Mouse (Mus musculus): ENCODE measurements around the gene Fermt3.
"Not testable (repeated sequence)": the region's sequence is repeated elsewhere in the genome, so short reads cannot be mapped to it uniquely, and the experiment has no call there.

The Fermt3 gene

GRCm38 (mm10) chr19:7034006-7034405, 14.7 kb upstream of the Fermt3 start:
- DNase-seq = no peak

DNA sequence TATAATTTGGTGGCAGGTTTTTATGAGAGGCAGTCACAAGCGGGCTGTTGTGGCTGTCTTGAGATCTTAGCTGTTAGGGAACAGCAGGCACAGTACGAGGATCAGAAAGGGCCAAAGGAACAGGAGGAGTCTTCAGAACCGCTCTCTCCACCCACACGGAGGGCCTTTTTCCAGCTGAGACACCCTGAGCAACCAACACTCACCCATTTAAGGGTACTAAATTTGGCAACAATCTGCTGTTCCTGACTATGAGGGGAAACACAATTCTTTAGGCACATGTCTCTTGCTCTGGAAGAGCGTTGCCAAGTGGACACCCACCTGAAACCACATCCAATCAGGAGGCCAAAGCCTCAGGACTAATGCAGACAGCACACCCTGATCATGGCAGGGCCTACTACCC, 10.3 kb upstream of the Fermt3 start:
- no peak for DNase-seq

GRCm38 (mm10) chr19:7020224-7020641, 964 bp upstream of the Fermt3 start:
- DNase-seq = peak; percentile 71

DNA sequence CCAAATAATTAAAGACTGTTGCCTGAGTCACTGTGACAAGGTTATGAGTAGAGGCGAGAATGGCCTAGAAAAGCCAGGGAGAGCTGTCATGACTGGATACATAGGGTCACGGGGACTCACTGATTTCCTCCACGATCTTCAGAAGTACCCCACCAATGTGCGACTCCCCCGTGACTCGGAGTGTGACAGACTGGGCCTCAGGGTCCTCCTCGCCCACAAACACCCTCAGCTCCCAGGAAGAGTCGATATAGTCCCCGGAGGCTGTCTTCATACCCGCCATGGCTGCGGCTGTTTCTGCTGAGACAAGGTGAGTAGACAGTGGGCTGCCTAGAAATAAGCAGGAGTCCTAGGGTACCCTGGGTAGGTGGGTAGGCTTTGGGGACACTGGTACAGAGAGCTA, 723 bp downstream of the Fermt3 start:
- DNase-seq = no peak

DNA sequence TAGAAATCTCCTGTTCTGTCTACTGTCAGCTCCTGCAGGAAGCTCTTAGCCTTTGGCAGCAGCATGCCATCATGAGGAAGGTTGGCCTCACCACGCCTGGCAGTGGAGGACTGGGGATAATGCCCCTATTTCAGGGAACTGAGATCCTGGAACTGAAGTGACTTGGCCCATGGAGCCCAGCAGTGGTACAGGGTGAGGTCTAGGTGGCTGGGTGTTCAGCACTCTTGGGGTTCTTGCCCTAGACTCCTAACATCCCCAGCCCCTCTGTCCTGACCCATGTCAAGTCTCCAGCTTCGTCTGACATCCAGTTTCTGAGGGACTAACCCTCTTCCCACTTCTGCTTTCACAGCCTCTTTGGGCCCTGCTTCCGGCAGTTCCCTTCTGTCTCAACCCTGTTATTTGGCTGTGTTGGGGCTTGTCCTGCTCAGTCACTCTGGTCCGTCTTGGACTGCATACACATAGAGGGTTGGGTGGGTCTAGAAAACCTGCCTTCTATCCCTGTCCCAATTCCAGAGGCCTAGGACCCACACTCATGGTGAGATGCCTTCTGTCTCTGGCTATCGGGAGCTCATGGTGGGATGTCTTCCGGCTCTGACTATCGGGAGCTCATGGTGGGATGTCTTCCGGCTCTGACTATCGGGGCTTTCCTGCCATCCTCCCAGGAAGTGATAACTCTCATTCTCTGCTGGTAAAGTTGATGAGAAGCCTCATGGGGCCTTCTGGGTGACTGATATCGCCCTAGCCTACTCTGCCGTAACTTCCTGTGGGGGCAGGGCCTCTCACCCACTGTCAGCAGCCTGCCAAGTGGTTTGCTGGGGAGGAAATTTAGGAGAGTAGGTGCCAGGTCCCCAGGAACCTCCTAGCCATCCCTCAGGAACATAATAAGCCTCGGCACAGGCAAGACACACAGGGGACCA, 1.5 kb downstream of the Fermt3 start:
- DNase-seq = no peak

- no peak for DNase-seq
Measured at GRCm38 (mm10) chr19:7014481-7015135, 4.7 kb downstream of the Fermt3 start.

DNA sequence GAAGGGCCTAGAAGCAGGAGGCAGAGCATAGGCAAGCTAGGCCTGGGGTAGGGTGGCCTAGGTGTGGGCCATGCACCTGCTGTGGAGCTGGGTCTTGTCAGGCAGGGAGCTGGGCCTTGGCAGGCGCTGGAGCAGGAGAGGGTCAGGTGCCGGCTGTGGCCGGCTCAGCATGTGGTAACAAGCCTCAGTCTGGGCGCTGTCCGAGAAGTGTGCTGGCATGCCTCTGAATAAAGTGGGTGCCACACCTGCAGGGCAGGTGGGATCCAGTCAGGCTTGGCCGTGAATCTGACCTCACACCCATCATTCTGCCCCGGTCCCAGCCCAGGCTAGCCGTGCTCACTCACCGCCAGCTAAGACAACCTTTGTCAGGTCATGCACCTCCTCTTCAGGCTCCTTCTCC, 5.3 kb downstream of the Fermt3 start:
- DNase-seq = peak; percentile 31

- DNase-seq = no peak
Measured at GRCm38 (mm10) chr19:7012426-7012825, 6.8 kb downstream of the Fermt3 start.

- DNase-seq = no peak
Measured at GRCm38 (mm10) chr19:7006892-7007593, 12.2 kb downstream of the Fermt3 start.

DNA sequence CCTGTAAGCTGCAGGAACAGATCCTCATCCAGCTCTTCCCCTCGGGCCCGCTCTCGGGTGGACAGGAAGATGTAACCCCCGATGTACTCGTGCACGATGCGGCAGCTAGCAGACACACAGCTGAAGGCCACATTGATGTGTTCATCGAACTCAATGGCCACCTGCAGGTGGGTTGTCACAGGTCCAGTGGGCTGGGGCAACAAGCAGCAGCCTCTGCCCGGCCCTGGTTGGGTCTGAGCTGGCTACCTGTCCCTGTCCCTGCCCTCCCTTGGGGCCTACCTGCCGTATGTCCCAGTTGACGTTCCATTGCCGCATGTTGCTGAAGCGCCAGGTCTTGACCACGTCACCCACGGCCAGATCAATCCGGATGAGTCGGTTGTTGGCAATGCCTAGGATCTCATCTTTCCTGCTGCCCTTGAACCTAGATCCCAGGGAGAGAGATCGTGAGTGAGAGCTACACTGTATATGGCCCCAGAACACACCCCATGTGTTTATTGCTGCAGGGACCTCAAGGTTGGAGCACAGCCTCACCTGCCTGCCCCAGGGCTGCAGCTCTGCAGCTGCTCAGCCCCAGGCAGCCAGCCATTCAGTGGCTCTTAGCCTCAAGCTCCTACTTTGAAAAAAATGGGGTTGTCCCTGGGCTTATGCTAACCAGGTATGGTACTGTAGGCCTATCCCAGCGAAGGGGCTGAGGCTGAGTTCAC, 19.8 kb downstream of the Fermt3 start:
- no peak for DNase-seq

DNA sequence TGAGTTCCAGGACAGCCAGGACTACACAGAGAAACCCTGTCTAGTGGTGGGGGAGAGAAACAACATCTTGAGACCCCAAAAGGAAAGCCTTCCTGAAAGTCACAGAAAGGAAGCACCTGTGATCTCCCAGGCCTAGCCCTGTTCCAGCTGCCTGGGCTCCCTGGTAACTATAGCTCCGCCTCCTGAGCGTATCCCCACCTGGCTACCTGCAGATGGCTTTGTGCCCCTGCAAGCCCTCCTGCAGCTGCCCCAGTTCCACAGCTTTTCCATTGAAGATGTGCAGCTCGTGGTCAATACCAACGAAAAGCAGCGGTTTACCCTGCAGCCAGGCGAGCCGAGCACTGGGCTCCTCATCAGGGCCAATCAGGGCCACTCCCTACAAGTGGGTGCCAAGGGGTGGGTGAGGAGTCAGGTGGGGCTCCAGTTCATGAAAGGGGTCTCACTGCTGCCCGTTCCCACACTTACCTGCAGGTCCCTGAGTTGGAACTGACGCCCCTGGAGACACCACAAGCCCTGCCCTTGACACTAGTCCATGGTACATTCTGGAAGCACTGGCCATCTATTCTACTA, 21.5 kb downstream of the Fermt3 start:
- no peak for DNase-seq

DNA sequence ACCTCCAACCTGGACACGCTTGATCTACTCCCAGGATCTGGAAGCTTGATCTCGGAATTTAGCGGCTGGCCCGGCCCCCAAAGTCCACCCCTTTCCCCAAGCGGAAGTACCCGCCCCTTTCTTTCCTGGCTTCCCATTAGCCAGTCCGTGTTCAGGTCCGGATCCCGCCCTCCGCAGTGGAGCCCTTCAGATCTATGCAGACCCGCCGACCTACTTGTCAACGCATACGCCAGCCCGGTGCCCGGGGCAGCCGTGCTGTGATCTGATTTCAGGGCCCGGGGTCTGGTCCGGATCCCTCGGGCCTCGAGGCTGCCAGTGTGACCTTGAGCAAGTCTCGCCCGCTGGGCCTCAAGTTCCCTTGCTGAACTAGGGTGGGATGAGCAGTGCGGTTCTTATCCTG, 23.3 kb downstream of the Fermt3 start, which contains the start of the genes Nudt22 and Trpt1:
Gene Nudt22, minus strand, starts transcription at position 112 of the 400 bp plus-strand sequence.
Gene Trpt1, plus strand, starts transcription at position 126 of the 400 bp plus-strand sequence.
- peak; percentile 94 for DNase-seq

GRCm38 (mm10) chr19:6995255-6995991, 23.8 kb downstream of the Fermt3 start:
- DNase-seq = no peak

- no peak for DNase-seq
Measured at GRCm38 (mm10) chr19:6994489-6994888, 24.8 kb downstream of the Fermt3 start.

- DNase-seq = no peak
Measured at GRCm38 (mm10) chr19:6994002-6994401, 25.3 kb downstream of the Fermt3 start.

DNA sequence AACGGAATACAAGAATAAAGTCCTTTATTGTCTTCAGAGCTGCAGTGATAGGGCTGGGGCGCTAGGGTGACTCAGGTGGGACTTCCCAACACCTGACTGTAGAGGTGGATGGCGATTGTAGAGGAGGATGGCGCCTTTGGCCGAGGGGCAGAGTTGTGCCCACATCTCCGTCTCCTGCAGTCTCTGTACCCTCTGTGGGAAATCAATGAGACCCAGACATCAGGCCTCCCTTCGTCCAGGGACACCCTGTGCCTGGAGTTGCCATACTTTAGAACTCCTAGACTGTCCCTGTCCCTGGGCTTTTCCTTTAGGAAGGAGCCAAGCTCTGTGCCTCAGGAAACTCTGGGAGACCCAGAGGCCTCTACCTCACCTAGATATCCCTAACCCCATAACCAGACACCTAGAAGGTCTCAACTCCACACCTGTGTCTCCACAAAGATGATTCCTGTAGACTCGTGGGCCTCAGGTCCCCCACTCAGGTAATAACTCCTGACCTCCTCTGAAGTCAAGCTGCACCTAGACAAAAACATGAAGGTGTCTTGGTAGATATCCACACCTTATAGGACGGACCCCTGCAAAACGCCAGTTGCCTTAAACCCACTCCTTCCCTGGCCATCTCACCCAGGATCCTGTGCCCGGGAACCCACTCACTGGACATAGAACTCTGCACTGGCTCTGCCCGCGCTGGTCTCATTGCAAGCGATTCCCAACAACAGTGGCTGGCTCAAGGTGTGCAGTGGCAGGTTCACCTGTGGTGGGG, 26.1 kb downstream of the Fermt3 start:
- no peak for DNase-seq

GRCm38 (mm10) chr19:6992011-6992858, 27.0 kb downstream of the Fermt3 start, which contains the start of gene Dnajc4:
Dnajc4 (minus strand) TSS chr19:6992572.
- DNase-seq = peak; percentile 98

DNA sequence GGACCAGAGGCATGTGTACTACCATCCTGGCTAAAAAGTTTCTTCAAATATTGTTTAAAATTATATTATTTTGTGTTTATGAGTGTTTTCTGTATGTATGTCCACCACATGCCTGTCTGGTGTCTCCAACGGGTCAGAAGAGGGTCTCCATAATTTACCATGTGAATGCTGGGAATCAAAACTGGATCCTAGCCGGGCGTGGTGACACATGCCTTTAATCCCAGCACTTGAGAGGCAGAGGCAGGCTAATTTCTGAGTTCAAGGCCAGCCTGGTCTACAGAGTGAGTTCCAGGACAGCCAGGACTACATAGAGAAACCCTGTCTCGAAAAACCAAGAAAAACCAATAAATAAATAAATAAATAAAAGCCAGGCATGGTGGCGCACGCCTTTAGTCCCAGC, 28.1 kb downstream of the Fermt3 start:
- DNase-seq = not testable (repeated sequence)

- DNase-seq = no peak
Measured at GRCm38 (mm10) chr19:6990712-6991111, 28.6 kb downstream of the Fermt3 start.

GRCm38 (mm10) chr19:6989251-6989650, 30.0 kb downstream of the Fermt3 start:
- no peak for DNase-seq
